Mouse (Mus musculus) hindbrain, embryonic 12.5 days (tissue): Measurements from ENCODE around the gene Dpyd. TPM values are rescaled to one million over a fixed set of nuclear protein-coding genes. Genes with fewer than 3 reads are reported as not detected.

Experiments
- ATAC-seq: fragments of 200-750 bp; cut with Nextera tagmentation; 2 replicates; pipeline ENCODE4 v1.8.0; 2017; ENCODE audit warnings: moderate TSS enrichment; ENCODE audit not compliant: low FRiP score
- H3K27ac ChIP-seq: fragments of 300-500 bp; sonication (generic); 2 replicates; pipeline ENCODE4 v1.5.1; 2016; ENCODE audit warnings: mild to moderate bottlenecking
- H3K27me3 ChIP-seq: fragments of 300-500 bp; sonication (generic); 2 replicates; pipeline ENCODE4 v1.6.1; 2016; ENCODE audit warnings: mild to moderate bottlenecking
- H3K36me3 ChIP-seq: fragments of 300-500 bp; sonication (generic); 2 replicates; pipeline ENCODE4 v1.6.1; 2016; ENCODE audit warnings: mild to moderate bottlenecking
- H3K4me1 ChIP-seq: fragments of 300-500 bp; sonication (generic); 2 replicates; pipeline ENCODE4 v1.6.1; 2016
- H3K4me2 ChIP-seq: fragments of 300-500 bp; sonication (generic); replicated peaks from 2 replicates; pipeline ENCODE4 v1.6.1; 2016; ENCODE audit warnings: mild to moderate bottlenecking
- H3K4me3 ChIP-seq: fragments of 300-500 bp; sonication (generic); 2 replicates; pipeline ENCODE4 v1.5.1; 2016; ENCODE audit warnings: mild to moderate bottlenecking
- H3K9ac ChIP-seq: fragments of 300-500 bp; sonication (generic); 2 replicates; pipeline ENCODE4 v1.6.1; 2016; ENCODE audit warnings: mild to moderate bottlenecking, moderate library complexity
- H3K9me3 ChIP-seq: fragments of 300-500 bp; sonication (generic); replicated peaks from 2 replicates; pipeline ENCODE4 v1.6.1; 2016; ENCODE audit warnings: mild to moderate bottlenecking
- WGBS: fragments of 180-500 bp; shearing (Covaris S2); methylation state at CpG from one replicate; pipeline ENCODE4 v1.1.7; 2016; 5-methylcytosine and 5-hydroxymethylcytosine counted together
- polyA plus RNA-seq: library from polyadenylated mRNA; unstranded; fragments of >200 nt; fragmentation: Nextera tagmentation; extraction: Ambion mirVana; gene quantifications from 2 replicates; pipeline ENCODE4 v1.2.1, GENCODE M21; 2016

Dpyd gene
- polyA plus RNA-seq, 1 experiment from 2014 or later: 6.6 TPM

DNA sequence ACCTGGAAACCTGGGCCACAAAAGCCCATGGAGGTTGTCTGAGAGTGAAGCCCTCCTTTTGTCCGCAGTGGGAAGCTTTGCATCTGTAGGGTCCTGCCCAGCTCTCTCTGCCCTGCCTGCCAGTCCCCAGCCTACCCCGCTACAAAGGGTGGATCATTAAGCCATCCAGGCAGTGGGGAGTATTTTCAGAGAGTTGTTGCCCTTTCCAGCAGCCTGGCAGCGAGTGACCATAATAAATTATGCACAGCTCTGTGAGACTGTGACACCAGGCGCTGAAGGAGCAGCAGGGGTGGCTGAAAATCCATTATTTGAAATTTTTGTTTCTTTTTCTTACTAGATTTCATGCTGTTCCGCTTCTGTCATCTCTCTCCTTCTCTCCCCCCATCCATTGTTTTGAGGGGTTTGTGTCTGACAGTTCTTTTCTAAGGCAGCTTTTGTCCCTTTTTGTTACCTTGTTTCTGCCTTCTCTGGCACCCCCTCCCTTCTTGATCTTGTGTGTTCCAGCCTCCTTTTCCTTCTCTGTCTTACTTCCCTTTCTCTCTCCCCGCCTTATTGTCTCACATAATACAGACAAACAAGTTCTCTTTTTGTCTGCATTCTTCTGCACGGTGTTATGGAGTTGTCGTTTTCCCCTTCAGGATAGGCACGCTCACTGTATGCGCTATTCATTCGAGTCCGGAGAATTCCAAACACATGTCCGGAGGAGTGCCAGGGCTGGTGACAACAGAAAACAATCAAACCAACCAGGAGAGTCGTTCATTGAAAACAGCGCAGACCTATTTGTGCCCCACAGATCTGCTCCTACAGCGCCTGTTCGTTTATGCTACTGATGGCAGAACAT is 592.9 kb downstream of the Dpyd start:
- H3K4me1 ChIP-seq: peaks cover 8% of the 10 kb centered on the region
- H3K27me3 ChIP-seq: peaks cover 8% of the 10 kb centered on the region
- H3K27ac ChIP-seq: peak overlapping the region; percentile 66
- no peaks in the 10 kb centered on the region for H3K9me3 ChIP-seq
- peak overlapping the region; percentile 41 for H3K4me2 ChIP-seq
- 13% methylated on average over 17 of the region's 17 CpGs for WGBS
- H3K4me3 ChIP-seq: peak overlapping the region; percentile 21
- H3K9ac ChIP-seq: peak overlapping the region; percentile 49
- H3K36me3 ChIP-seq: no peaks in the 10 kb centered on the region
- peak; percentile 91 for ATAC-seq

GRCm38 (mm10) chr3:119158670-119159069 is 596.7 kb downstream of the Dpyd start:
- H3K4me1 ChIP-seq: peaks cover 8% of the 10 kb centered on the region
- no peaks in the 10 kb centered on the region for H3K9me3 ChIP-seq
- H3K36me3 ChIP-seq: no peaks in the 10 kb centered on the region
- ATAC-seq: no peak
- no peak overlapping the region for H3K4me2 ChIP-seq
- H3K27me3 ChIP-seq: peaks cover 8% of the 10 kb centered on the region
- no peak overlapping the region for H3K4me3 ChIP-seq
- 79% methylated on average over 4 of the region's 4 CpGs for WGBS
- H3K27ac ChIP-seq: no peak overlapping the region
- no peak overlapping the region for H3K9ac ChIP-seq

GRCm38 (mm10) chr3:119165691-119166090 is 603.8 kb downstream of the Dpyd start:
- no peak overlapping the region for H3K9ac ChIP-seq
- H3K4me3 ChIP-seq: no peak overlapping the region
- no peak for ATAC-seq
- H3K27me3 ChIP-seq: no peaks in the 10 kb centered on the region
- no peak overlapping the region for H3K27ac ChIP-seq
- no peaks in the 10 kb centered on the region for H3K36me3 ChIP-seq
- H3K4me2 ChIP-seq: no peak overlapping the region
- H3K9me3 ChIP-seq: no peaks in the 10 kb centered on the region
- 55% methylated on average over 6 of the region's 6 CpGs for WGBS
- peaks cover 5% of the 10 kb centered on the region; the same call in 1 of the 2 replicates for H3K4me1 ChIP-seq

- Histone ChIP-seq H3K4me1 (peaks cover 5% of the 10 kb centered on the region; the same call in 1 of the 2 replicates), H3K27me3 (no peaks in the 10 kb centered on the region), H3K9ac (no peak overlapping the region), H3K27ac (no peak overlapping the region), H3K9me3 (no peaks in the 10 kb centered on the region), H3K4me2 (no peak overlapping the region), H3K36me3 (no peaks in the 10 kb centered on the region), H3K4me3 (no peak overlapping the region)
- no peak for ATAC-seq
- 26% methylated on average over 2 of the region's 2 CpGs for WGBS
Measured at GRCm38 (mm10) chr3:119168166-119168565, 606.2 kb downstream of the Dpyd start.

- Histone ChIP-seq H3K4me1 (peaks cover 5% of the 10 kb centered on the region; the same call in 1 of the 2 replicates), H3K9me3 (no peaks in the 10 kb centered on the region), H3K27ac (no peak overlapping the region), H3K27me3 (no peaks in the 10 kb centered on the region), H3K4me3 (no peak overlapping the region), H3K36me3 (no peaks in the 10 kb centered on the region), H3K4me2 (no peak overlapping the region), H3K9ac (no peak overlapping the region)
- ATAC-seq: no peak
- WGBS: 33% methylated on average over 1 of the region's 1 CpGs
Measured at GRCm38 (mm10) chr3:119168661-119169060, 606.7 kb downstream of the Dpyd start.

- Histone ChIP-seq H3K36me3 (no peaks in the 10 kb centered on the region), H3K27me3 (no peaks in the 10 kb centered on the region), H3K27ac (no peak overlapping the region), H3K4me3 (no peak overlapping the region), H3K4me2 (no peak overlapping the region), H3K9ac (no peak overlapping the region), H3K9me3 (no peaks in the 10 kb centered on the region), H3K4me1 (no peaks in the 10 kb centered on the region)
- WGBS: 91% methylated on average over 3 of the region's 3 CpGs
- no peak for ATAC-seq
Measured at GRCm38 (mm10) chr3:119183261-119183660, 621.3 kb downstream of the Dpyd start.

DNA sequence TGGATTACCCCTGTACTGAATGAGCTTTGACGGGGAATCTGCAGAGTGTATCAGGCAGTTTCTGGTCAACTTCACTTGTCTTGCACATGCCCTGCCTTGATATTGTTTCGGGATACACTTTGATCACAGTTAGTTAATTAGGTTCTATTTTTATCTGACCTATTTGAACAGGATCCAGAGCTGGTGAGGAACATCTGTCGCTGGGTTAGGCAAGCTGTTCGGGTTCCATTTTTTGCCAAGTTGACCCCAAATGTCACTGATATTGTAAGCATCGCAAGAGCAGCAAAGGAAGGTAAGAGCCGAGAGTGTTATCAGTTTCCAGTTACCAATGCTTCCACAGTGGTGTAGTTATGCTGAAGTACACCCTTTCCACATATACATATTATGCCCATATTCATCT is 632.1 kb downstream of the Dpyd start:
- Histone ChIP-seq H3K9ac (no peak overlapping the region), H3K4me1 (no peaks in the 10 kb centered on the region), H3K4me3 (no peak overlapping the region), H3K4me2 (no peak overlapping the region), H3K36me3 (no peaks in the 10 kb centered on the region), H3K9me3 (no peaks in the 10 kb centered on the region), H3K27me3 (no peaks in the 10 kb centered on the region), H3K27ac (no peak overlapping the region)
- WGBS: 90% methylated on average over 6 of the region's 6 CpGs
- no peak for ATAC-seq

DNA sequence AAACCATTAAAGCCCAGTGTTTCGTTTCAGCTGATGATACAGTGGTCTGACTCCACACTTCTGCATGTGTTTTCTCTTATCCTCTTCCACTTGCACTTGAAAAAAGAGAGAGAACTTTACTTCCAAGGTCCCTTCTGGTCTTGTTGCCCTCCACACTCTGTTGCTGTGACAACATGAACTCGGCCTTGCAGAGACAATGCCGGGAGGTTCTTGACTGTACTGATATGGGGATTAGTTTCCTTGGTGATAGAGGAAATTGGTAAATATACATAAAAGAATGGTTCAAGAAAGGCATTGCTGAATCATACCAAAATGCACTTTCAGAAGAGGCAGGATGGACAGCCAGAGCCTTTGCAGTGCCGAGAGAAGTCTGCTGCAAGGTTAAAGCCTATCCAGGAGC is 633.7 kb downstream of the Dpyd start:
- no peak overlapping the region for H3K9ac ChIP-seq
- H3K27me3 ChIP-seq: no peaks in the 10 kb centered on the region
- H3K36me3 ChIP-seq: no peaks in the 10 kb centered on the region
- ATAC-seq: no peak
- no peak overlapping the region for H3K27ac ChIP-seq
- H3K4me2 ChIP-seq: no peak overlapping the region
- no peak overlapping the region for H3K4me3 ChIP-seq
- H3K4me1 ChIP-seq: no peaks in the 10 kb centered on the region
- H3K9me3 ChIP-seq: no peaks in the 10 kb centered on the region
- WGBS: 70% methylated on average over 4 of the region's 4 CpGs

DNA sequence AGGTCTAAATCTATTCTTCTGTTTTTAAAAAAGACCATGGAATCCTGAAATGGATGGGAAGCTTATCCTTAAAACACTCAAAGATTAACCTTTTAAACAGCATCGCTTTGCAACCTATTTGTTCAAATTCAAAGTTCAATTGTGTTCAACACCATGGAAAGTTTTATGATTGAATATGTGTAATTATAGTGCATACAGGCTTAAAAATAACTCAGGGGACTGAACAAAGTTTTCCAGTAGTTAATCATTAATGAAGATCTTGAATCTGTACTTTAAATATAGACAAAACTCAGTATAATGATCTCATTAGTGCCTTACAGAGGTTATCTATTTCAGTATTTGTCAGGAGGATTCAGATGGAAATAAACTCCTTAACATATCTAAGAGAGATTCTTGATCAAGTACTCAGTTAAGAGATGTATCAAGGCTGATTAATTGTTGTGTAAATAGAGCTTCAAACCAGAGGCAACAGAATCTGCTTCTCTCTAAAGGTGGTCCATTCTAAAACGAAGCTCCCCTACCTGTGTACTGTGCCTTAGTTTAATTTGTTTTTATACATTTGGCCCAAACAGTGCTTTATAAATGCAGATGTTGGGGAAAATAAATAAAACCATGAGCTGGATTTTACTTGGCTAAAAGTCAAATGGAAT is 659.0 kb downstream of the Dpyd start:
- ATAC-seq: no peak

GRCm38 (mm10) chr3:119243181-119243580 is 681.3 kb downstream of the Dpyd start:
- Histone ChIP-seq H3K27me3 (no peaks in the 10 kb centered on the region), H3K9me3 (no peaks in the 10 kb centered on the region), H3K27ac (no peak overlapping the region), H3K4me1 (no peaks in the 10 kb centered on the region), H3K9ac (no peak overlapping the region), H3K36me3 (no peaks in the 10 kb centered on the region), H3K4me3 (no peak overlapping the region), H3K4me2 (no peak overlapping the region)
- WGBS: 92% methylated on average over 3 of the region's 3 CpGs
- ATAC-seq: no peak

More for the DNA sequence above, 659.0 kb downstream of the Dpyd start:
- H3K9me3 ChIP-seq: no peaks in the 10 kb centered on the region
- no peaks in the 10 kb centered on the region for H3K27me3 ChIP-seq
- no peak overlapping the region for H3K4me3 ChIP-seq
- H3K27ac ChIP-seq: no peak overlapping the region
- H3K4me2 ChIP-seq: no peak overlapping the region
- H3K9ac ChIP-seq: no peak overlapping the region
- WGBS: 60% methylated on average over 2 of the region's 2 CpGs
- H3K4me1 ChIP-seq: no peaks in the 10 kb centered on the region
- H3K36me3 ChIP-seq: no peaks in the 10 kb centered on the region

DNA sequence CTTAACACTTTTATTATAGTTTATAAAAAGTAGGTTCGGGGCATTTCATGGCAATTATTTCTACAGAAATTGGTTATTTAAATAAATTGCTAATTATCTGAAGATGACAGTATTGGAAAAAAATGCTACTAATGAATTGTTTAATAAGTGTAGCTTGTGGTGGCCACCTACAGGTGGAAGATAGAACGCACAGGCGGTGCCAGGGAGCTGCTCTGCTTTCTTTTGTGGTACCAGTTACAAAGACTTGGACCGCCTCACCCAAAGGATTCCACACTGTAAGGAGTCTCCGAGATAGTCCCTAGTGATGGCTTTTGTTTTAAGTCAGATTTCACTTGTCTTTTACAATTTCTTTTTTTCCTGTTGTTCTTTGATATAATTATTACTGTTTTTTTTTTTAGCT is 694.6 kb downstream of the Dpyd start:
- H3K9ac ChIP-seq: no peak overlapping the region
- WGBS: 47% methylated on average over 5 of the region's 5 CpGs
- no peaks in the 10 kb centered on the region for H3K9me3 ChIP-seq
- no peak overlapping the region for H3K4me2 ChIP-seq
- no peak for ATAC-seq
- H3K4me1 ChIP-seq: no peaks in the 10 kb centered on the region
- H3K27me3 ChIP-seq: no peaks in the 10 kb centered on the region
- H3K27ac ChIP-seq: no peak overlapping the region
- H3K36me3 ChIP-seq: no peaks in the 10 kb centered on the region
- H3K4me3 ChIP-seq: no peak overlapping the region

DNA sequence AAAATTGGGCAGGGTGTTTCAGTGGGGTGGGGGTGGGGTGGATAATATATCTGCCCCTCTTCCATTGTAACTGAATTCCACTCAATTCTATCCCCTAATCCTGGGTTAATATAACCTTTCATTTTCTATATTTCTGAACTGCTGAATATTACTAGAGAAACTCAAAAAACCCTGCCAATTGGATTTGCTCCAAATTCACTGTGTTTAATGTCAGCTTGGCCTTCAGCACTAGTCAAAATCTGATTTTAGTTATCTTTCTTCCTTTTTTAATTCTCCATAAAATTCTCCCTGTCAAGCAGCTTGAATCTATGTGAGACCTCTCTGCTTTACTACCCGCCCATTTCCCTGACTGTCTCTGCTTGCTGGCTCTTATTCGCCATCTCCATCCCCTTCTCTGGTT is 713.3 kb downstream of the Dpyd start:
- H3K4me2 ChIP-seq: no peak overlapping the region
- H3K9me3 ChIP-seq: no peaks in the 10 kb centered on the region
- WGBS: 88% methylated on average over 2 of the region's 2 CpGs
- no peak overlapping the region for H3K4me3 ChIP-seq
- H3K27ac ChIP-seq: no peak overlapping the region
- no peaks in the 10 kb centered on the region for H3K36me3 ChIP-seq
- no peaks in the 10 kb centered on the region for H3K4me1 ChIP-seq
- no peaks in the 10 kb centered on the region for H3K27me3 ChIP-seq
- ATAC-seq: no peak
- H3K9ac ChIP-seq: no peak overlapping the region

DNA sequence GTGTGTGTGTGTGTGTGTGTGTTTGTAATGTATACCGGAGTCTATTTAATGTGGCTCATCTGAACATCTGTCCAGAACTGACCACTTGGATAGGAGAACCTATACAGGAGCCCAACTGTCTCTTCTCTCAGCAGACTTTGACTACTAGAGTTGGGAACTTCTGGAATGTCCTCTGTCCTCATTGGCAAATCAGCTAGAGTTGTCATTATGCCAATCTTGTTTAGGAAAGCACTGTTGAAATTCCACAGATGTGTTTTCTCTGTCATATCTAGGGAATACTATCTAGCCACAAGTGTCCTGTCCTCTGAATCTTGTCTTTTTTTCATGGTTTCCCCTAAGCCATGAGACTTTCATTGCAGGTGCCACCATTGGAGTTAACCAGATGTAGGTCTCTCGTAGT is 718.7 kb downstream of the Dpyd start:
- Histone ChIP-seq H3K9ac (no peak overlapping the region), H3K4me2 (no peak overlapping the region), H3K4me1 (no peaks in the 10 kb centered on the region), H3K4me3 (no peak overlapping the region), H3K36me3 (no peaks in the 10 kb centered on the region), H3K9me3 (no peaks in the 10 kb centered on the region), H3K27me3 (no peaks in the 10 kb centered on the region), H3K27ac (no peak overlapping the region)
- ATAC-seq: no peak
- 95% methylated on average over 2 of the region's 2 CpGs for WGBS
